Mouse (Mus musculus) v-Abl transformed pro-B cells (cell line): ENCODE measurements around the gene Tnpo1.
"Not testable (repeated sequence)": the region's sequence is repeated elsewhere in the genome, so short reads cannot be mapped to it uniquely, and the experiment has no call there.

ENCODE experiments used
- in situ Hi-C, 2 experiments: fragments of 400-800 bp; cut with MboI; formaldehyde crosslinking; loops; one replicate each; pipeline ENCODE4 v1.15.1; 2025; ENCODE audit not compliant: unreplicated experiment in 2 of 2

The Tnpo1 gene

GRCm38 (mm10) chr13:98832451-98833450 lies 93.4 kb downstream of the Tnpo1 start:
- in situ Hi-C loops: no loop called here

- in situ Hi-C loops: not testable (repeated sequence)
Measured at GRCm38 (mm10) chr13:98829026-98829425, 97.2 kb downstream of the Tnpo1 start.

- in situ Hi-C loops: no loop called here
Measured at GRCm38 (mm10) chr13:98825574-98825973, 100.6 kb downstream of the Tnpo1 start.

GRCm38 (mm10) chr13:98819094-98819493 lies 107.1 kb downstream of the Tnpo1 start:
- in situ Hi-C loops: loop anchor here (10.0 to 25.0 kb wide), 2 partner anchors 518 to 526 kb away; partner anchors contain the start of genes Mrps27 (in 2 of the 2) and Ptcd2 (in 2 of the 2)

GRCm38 (mm10) chr13:98818205-98818604 lies 108.0 kb downstream of the Tnpo1 start:
- in situ Hi-C loops: loop anchor here (10.0 to 25.0 kb wide), 2 partner anchors 519 to 527 kb away; partner anchors contain the start of genes Mrps27 (in 2 of the 2) and Ptcd2 (in 2 of the 2)

- in situ Hi-C loops: loop anchor here (10.0 to 25.0 kb wide), 2 partner anchors 520 to 527 kb away; partner anchors contain the start of genes Mrps27 (in 2 of the 2) and Ptcd2 (in 2 of the 2)
Measured at GRCm38 (mm10) chr13:98817766-98818165, 108.4 kb downstream of the Tnpo1 start.

- in situ Hi-C loops: loop anchor here (10.0 to 25.0 kb wide), 2 partner anchors 520 to 528 kb away; partner anchors contain the start of genes Mrps27 (in 2 of the 2) and Ptcd2 (in 2 of the 2)
Measured at GRCm38 (mm10) chr13:98816981-98817660, 109.1 kb downstream of the Tnpo1 start.

- in situ Hi-C loops: loop anchor here (10.0 to 25.0 kb wide), 2 partner anchors 521 to 528 kb away; partner anchors contain the start of genes Mrps27 (in 2 of the 2) and Ptcd2 (in 2 of the 2)
Measured at GRCm38 (mm10) chr13:98816571-98816970, 109.6 kb downstream of the Tnpo1 start.

GRCm38 (mm10) chr13:98815147-98815785 lies 110.9 kb downstream of the Tnpo1 start, which contains the start of gene Fcho2:
Gene Fcho2 (minus strand): TSS chr13:98815449.
- in situ Hi-C loops: loop anchor here (10.0 to 25.0 kb wide), 2 partner anchors 522 to 530 kb away; partner anchors contain the start of genes Mrps27 (in 2 of the 2) and Ptcd2 (in 2 of the 2)

- in situ Hi-C loops: loop anchor here (10.0 to 25.0 kb wide), 2 partner anchors 523 to 530 kb away; partner anchors contain the start of genes Mrps27 (in 2 of the 2) and Ptcd2 (in 2 of the 2)
Measured at GRCm38 (mm10) chr13:98814275-98815040, 111.7 kb downstream of the Tnpo1 start.

GRCm38 (mm10) chr13:98813596-98814274 lies 112.4 kb downstream of the Tnpo1 start:
- in situ Hi-C loops: loop anchor here (10.0 to 25.0 kb wide), 2 partner anchors 524 to 531 kb away; partner anchors contain the start of genes Mrps27 (in 2 of the 2) and Ptcd2 (in 2 of the 2)

GRCm38 (mm10) chr13:98813167-98813566 lies 113.0 kb downstream of the Tnpo1 start:
- in situ Hi-C loops: loop anchor here (10.0 to 25.0 kb wide), 2 partner anchors 524 to 532 kb away; partner anchors contain the start of genes Mrps27 (in 2 of the 2) and Ptcd2 (in 2 of the 2)

- in situ Hi-C loops: loop anchor here (10.0 to 25.0 kb wide), 2 partner anchors 525 to 533 kb away; partner anchors contain the start of genes Mrps27 (in 2 of the 2) and Ptcd2 (in 2 of the 2)
Measured at GRCm38 (mm10) chr13:98812285-98812684, 113.9 kb downstream of the Tnpo1 start.

GRCm38 (mm10) chr13:98810143-98810542 lies 116.0 kb downstream of the Tnpo1 start:
- in situ Hi-C loops: loop anchor here (10.0 to 25.0 kb wide), 2 partner anchors 527 to 535 kb away; partner anchors contain the start of genes Mrps27 (in 2 of the 2) and Ptcd2 (in 2 of the 2)

- in situ Hi-C loops: loop anchor here in 1 of 2 experiments (25.0 kb wide), 1 partner anchor 528 kb away; the partner anchor contains the start of genes Mrps27 and Ptcd2
Measured at GRCm38 (mm10) chr13:98809087-98809486, 117.1 kb downstream of the Tnpo1 start.

- in situ Hi-C loops: loop anchor here in 1 of 2 experiments (25.0 kb wide), 1 partner anchor 533 kb away; the partner anchor contains the start of genes Mrps27 and Ptcd2
Measured at GRCm38 (mm10) chr13:98804480-98804879, 121.7 kb downstream of the Tnpo1 start.

GRCm38 (mm10) chr13:98803699-98804098 lies 122.5 kb downstream of the Tnpo1 start:
- in situ Hi-C loops: loop anchor here in 1 of 2 experiments (25.0 kb wide), 1 partner anchor 534 kb away; the partner anchor contains the start of genes Mrps27 and Ptcd2
